Comparison of ENCODE assay signal across 20 mouse cellular contexts in genomic region chr4:134310106-134310505, GRCm38 (mm10). TPM values are rescaled to one million over a fixed set of nuclear protein-coding genes. Genes with fewer than 3 reads are reported as not detected.
DNase-seq lines count a peak whose midpoint lies in the region; TF ChIP-seq lines count a peak whose summit lies in the region.
"Had no signal": no experiment of that assay in that cellular context is flagged by ENCODE, and none has a peak within 500 bp of the region (broad histone marks: within the 10 kb centered on the region; RNA-seq: fewer than 3 reads in every experiment).

No protein-coding gene starts in this region.

- no peak overlapping the region for H3K4me3 ChIP-seq in kidney, adult 2 months (ENCODE audit: insufficient read depth, low read depth, low read length)
- H3K4me3 ChIP-seq in liver, adult 2 months (ENCODE audit: insufficient read depth, low read depth, low read length), result no peak overlapping the region
- H3K4me3 ChIP-seq: embryonic facial prominence, embryonic 12.5 days; forebrain, embryonic 15.5 days; heart, embryonic 13.5 days; hindbrain, embryonic 15.5 days had no signal

- DNase-seq in gastrocnemius, adult 8-10 months (ENCODE audit: low spot score in 2 of 2), result peak; percentile 47 to 50
- DNase-seq in gastrocnemius, postnatal 4 days (ENCODE audit: low spot score in 2 of 2), result no peak
- peak; percentile 85 for DNase-seq in kidney, adult 2 months
- DNase-seq in kidney, postnatal 10 days, result no peak
- peak; percentile 72 for DNase-seq in liver, adult 2 months (ENCODE audit: extremely low read depth, low read depth, low spot score)
- DNase-seq in liver, result no peak
- DNase-seq: adrenal gland, postnatal 14 days; cerebellum, adult 11-12 months; cerebellum, adult 9-10 months; cerebellum, postnatal 25 days; heart, postnatal 36 days had no signal

- no peak for TF ChIP-seq POLR2A in kidney, adult 2 months (IDR thresholded peaks at IDR 0.05; ENCODE audit: low read depth, low read length)
- TF ChIP-seq POLR2A in liver, adult 2 months (IDR thresholded peaks at IDR 0.05; ENCODE audit: extremely low read depth, insufficient read depth, low read length), result no peak

- no peaks in the 10 kb centered on the region for H3K79me2 ChIP-seq in liver, adult 2 months (ENCODE audit: control insufficient read depth, insufficient read depth, low read length)

- H3K27me3 ChIP-seq in kidney, adult 2 months (replicated peaks; ENCODE audit: control insufficient read depth, insufficient read depth, low read length), result no peaks in the 10 kb centered on the region
- H3K27me3 ChIP-seq in liver, adult 2 months (ENCODE audit: control insufficient read depth, insufficient read depth, low read length), result no peaks in the 10 kb centered on the region
- H3K27me3 ChIP-seq: CH12.LX; embryonic facial prominence, embryonic 12.5 days; forebrain, embryonic 15.5 days; heart, embryonic 13.5 days; hindbrain, embryonic 15.5 days; Patski had no signal

- WGBS in kidney, adult 2 months, result 56% methylated on average over 7 of the region's 7 CpGs
- 39% methylated on average over 7 of the region's 7 CpGs for WGBS in liver, adult 2 months

- no peak overlapping the region for H3K9ac ChIP-seq in liver, adult 2 months (ENCODE audit: low read depth, low read length)
- H3K9ac ChIP-seq: embryonic facial prominence, embryonic 12.5 days; forebrain, embryonic 15.5 days; heart, embryonic 13.5 days; hindbrain, embryonic 15.5 days had no signal

- no peak overlapping the region for H3K27ac ChIP-seq in kidney, adult 2 months (ENCODE audit: insufficient read depth, low read depth, low read length)
- no peak overlapping the region for H3K27ac ChIP-seq in liver, adult 2 months (replicated peaks; ENCODE audit: insufficient read depth, low read depth, low read length)
- H3K27ac ChIP-seq: embryonic facial prominence, embryonic 12.5 days; forebrain, embryonic 15.5 days; heart, embryonic 13.5 days; hindbrain, embryonic 15.5 days had no signal

- H3K36me3 ChIP-seq in kidney, adult 2 months (ENCODE audit: control insufficient read depth, insufficient read depth, low read length), result no peaks in the 10 kb centered on the region
- H3K36me3 ChIP-seq in liver, adult 2 months (ENCODE audit: control insufficient read depth, insufficient read depth, low read length), result no peaks in the 10 kb centered on the region
- H3K36me3 ChIP-seq: embryonic facial prominence, embryonic 12.5 days; forebrain, embryonic 15.5 days; heart, embryonic 13.5 days; hindbrain, embryonic 15.5 days had no signal

- no peak for TF ChIP-seq CTCF in kidney, adult 2 months (conservative IDR thresholded peaks at IDR 0.05; ENCODE audit: insufficient read depth, insufficient read length, low read depth, low read length)
- no peak for TF ChIP-seq CTCF in liver, adult 2 months (IDR thresholded peaks at IDR 0.05; ENCODE audit: low read depth, low read length)

- H3K4me1 ChIP-seq in kidney, adult 2 months (ENCODE audit: control insufficient read depth, insufficient read depth, low read length), result peaks cover 3% of the 10 kb centered on the region; the same call in 1 of the 2 replicates
- H3K4me1 ChIP-seq in liver, adult 2 months (ENCODE audit: control insufficient read depth, insufficient read depth, low read length), result peaks cover 4% of the 10 kb centered on the region

RNA-seq across cellular contexts. Expression of gene Trim63, which starts 4.8 kb away (rescaled TPM):
- total RNA-seq in gastrocnemius, adult 8-10 months (2022), result 100 to 1,000 TPM; 202 to 681 (median 229) TPM
- total RNA-seq in gastrocnemius, postnatal 4 days (2021), result 10 to 100 TPM; 48.4 to 59.5 TPM
- polyA plus RNA-seq in kidney, adult 2 months (2012; rRNA removed), result 4.2 and 7.4 TPM in 2 replicates
- total RNA-seq in liver, adult 2 months (2014; rRNA removed), result 0.09 TPM in 1 of 2 replicates, not detected in the other
- not detected in 2 replicates for polyA plus RNA-seq in liver, adult 2 months (2012; rRNA removed)
- total RNA-seq: adrenal gland, postnatal 14 days had no signal
- polyA plus RNA-seq: activated CD4-positive, CD25-positive, alpha-beta regulatory T cell, adult 4 months had no signal

RNA-seq across cellular contexts. Expression of gene Pdik1l, which starts 22.4 kb away (rescaled TPM):
- total RNA-seq in gastrocnemius, adult 8-10 months (2022), result 1 to 10 TPM; 2.5 to 4.1 (median 3.4) TPM
- total RNA-seq in gastrocnemius, postnatal 4 days (2021), result 10 to 100 TPM; 10.4 to 11.8 TPM
- 3.3 and 3.4 TPM in 2 replicates for polyA plus RNA-seq in kidney, adult 2 months (2012; rRNA removed)
- total RNA-seq in liver, adult 2 months (2014; rRNA removed), result 7.4 and 7.8 TPM in 2 replicates
- 2.6 and 2.7 TPM in 2 replicates for polyA plus RNA-seq in liver, adult 2 months (2012; rRNA removed)

RNA-seq across cellular contexts. Expression of gene Slc30a2, which starts 32.9 kb away (rescaled TPM):
- total RNA-seq in gastrocnemius, adult 8-10 months (2022), result 10 to 100 TPM in 2 of 4 experiments, 1 to 10 TPM in 2; 3.4 to 20.1 (median 11.8) TPM
- under 1 TPM; 0.44 to 0.54 TPM for total RNA-seq in gastrocnemius, postnatal 4 days (2021)
- 32.3 and 33.3 TPM in 2 replicates for polyA plus RNA-seq in kidney, adult 2 months (2012; rRNA removed)
- under 0.01 and 0.07 TPM in 2 replicates for total RNA-seq in liver, adult 2 months (2014; rRNA removed)
- polyA plus RNA-seq in liver, adult 2 months (2012; rRNA removed), result not detected in 2 replicates
- polyA plus RNA-seq: forebrain, embryonic 11.5 days; hindbrain, embryonic 11.5 days; Patski had no signal

RNA-seq across cellular contexts. Expression of gene Grrp1, which starts 56.2 kb away (rescaled TPM):
- 1 to 10 TPM; 1.7 to 2.5 (median 1.8) TPM for total RNA-seq in gastrocnemius, adult 8-10 months (2022)
- 1 to 10 TPM; 4.5 to 5.7 TPM for total RNA-seq in gastrocnemius, postnatal 4 days (2021)
- polyA plus RNA-seq in kidney, adult 2 months (2012; rRNA removed), result 11.5 and 11.8 TPM in 2 replicates
- total RNA-seq in liver, adult 2 months (2014; rRNA removed), result 0.13 and 0.28 TPM in 2 replicates
- polyA plus RNA-seq in liver, adult 2 months (2012; rRNA removed), result 0.27 and 0.29 TPM in 2 replicates
- total RNA-seq: CH12.LX had no signal
- polyA plus RNA-seq: activated CD4-positive, CD25-positive, alpha-beta regulatory T cell, adult 4 months; Patski had no signal

Comparison
In these comparisons a context has a peak if more than half of its experiments do, and no peak if none do; other contexts are left out.
1. DNase-seq: peak in gastrocnemius, adult 8-10 months (2 of 2), kidney, adult 2 months (single experiment) and liver, adult 2 months (single experiment); none in gastrocnemius, postnatal 4 days (0 of 2), kidney, postnatal 10 days (single experiment) and liver (single experiment).
2. RNA of gene Trim63, which starts 4.8 kb away (total RNA-seq): 202 to 681 TPM in gastrocnemius, adult 8-10 months and 48.4 to 59.5 TPM in gastrocnemius, postnatal 4 days; 0.09 TPM in liver, adult 2 months; every median in the first group is over 10 times any median in the second.